Mouse (Mus musculus) erythroblast, embryonic 14.5 days (primary cell): Measurements from ENCODE around the gene Sorbs1. TPM values are rescaled to one million over a fixed set of nuclear protein-coding genes. Genes with fewer than 3 reads are reported as not detected.
A peak's percentile ranks its signal among the peaks of the same experiment; 100 is the strongest.

Experiments
- H3K27me3 ChIP-seq: 2 replicates; pipeline ENCODE4 v1.6.1; 2012; ENCODE audit warnings: inconsistent platforms; ENCODE audit not compliant: control insufficient read depth
- H3K36me3 ChIP-seq: 2 replicates; pipeline ENCODE4 v1.6.1; 2012; ENCODE audit warnings: mild to moderate bottlenecking, inconsistent platforms; ENCODE audit not compliant: control insufficient read depth
- H3K4me1 ChIP-seq: 2 replicates; pipeline ENCODE4 v1.6.1; 2012; ENCODE audit warnings: inconsistent platforms; ENCODE audit not compliant: control insufficient read depth
- H3K4me3 ChIP-seq: replicated peaks from 2 replicates; pipeline ENCODE3; 2012; ENCODE audit warnings: moderate library complexity, mild to moderate bottlenecking, inconsistent platforms
- H3K9me3 ChIP-seq: 2 replicates; pipeline ENCODE4 v1.6.1; 2012; ENCODE audit warnings: low read length, inconsistent platforms, mixed read lengths; ENCODE audit not compliant: control insufficient read depth
- GATA1 ChIP-seq: IDR thresholded peaks from 2 replicates; pipeline ENCODE4 v1.6.1; 2012; ENCODE audit warnings: low read length, inconsistent platforms, mixed read lengths
- TAL1 ChIP-seq: IDR thresholded peaks from 3 replicates; pipeline ENCODE4 v1.6.1; 2012; ENCODE audit warnings: low read length, inconsistent platforms, mixed read lengths
- polyA plus RNA-seq: library from polyadenylated mRNA; stranded (reverse); fragments of >175 nt; gene quantifications from 2 replicates; pipeline ENCODE4 v1.2.3, GENCODE M21; 2012

Gene Sorbs1
- polyA plus RNA-seq, 1 experiment = 2.4 TPM

- peaks cover 11% of the 10 kb centered on the region for H3K27me3 ChIP-seq
- H3K4me3 ChIP-seq = no peak overlapping the region
- no peaks in the 10 kb centered on the region for H3K36me3 ChIP-seq
- no peak for TF ChIP-seq GATA1
- TF ChIP-seq TAL1 = no peak
- H3K4me1 ChIP-seq = no peaks in the 10 kb centered on the region
- peaks cover 3% of the 10 kb centered on the region; the same call in 1 of the 2 replicates for H3K9me3 ChIP-seq
Measured at GRCm38 (mm10) chr19:40277494-40277893, 236.1 kb downstream of the Sorbs1 start.

- Histone ChIP-seq H3K27me3 (peaks cover 28% of the 10 kb centered on the region), H3K4me3 (no peak overlapping the region), H3K36me3 (no peaks in the 10 kb centered on the region), H3K9me3 (no peaks in the 10 kb centered on the region; the same call in 1 of the 2 replicates), H3K4me1 (peaks cover 16% of the 10 kb centered on the region)
- no peak for TF ChIP-seq GATA1
Measured at GRCm38 (mm10) chr19:40275401-40276188, 238.0 kb downstream of the Sorbs1 start.

GRCm38 (mm10) chr19:40272674-40273073, 240.9 kb downstream of the Sorbs1 start:
- Histone ChIP-seq H3K27me3 (peaks cover 28% of the 10 kb centered on the region), H3K9me3 (no peaks in the 10 kb centered on the region; the same call in 1 of the 2 replicates), H3K36me3 (peaks cover 3% of the 10 kb centered on the region), H3K4me1 (peaks cover 38% of the 10 kb centered on the region), H3K4me3 (no peak overlapping the region)
- TF ChIP-seq GATA1 = no peak

DNA sequence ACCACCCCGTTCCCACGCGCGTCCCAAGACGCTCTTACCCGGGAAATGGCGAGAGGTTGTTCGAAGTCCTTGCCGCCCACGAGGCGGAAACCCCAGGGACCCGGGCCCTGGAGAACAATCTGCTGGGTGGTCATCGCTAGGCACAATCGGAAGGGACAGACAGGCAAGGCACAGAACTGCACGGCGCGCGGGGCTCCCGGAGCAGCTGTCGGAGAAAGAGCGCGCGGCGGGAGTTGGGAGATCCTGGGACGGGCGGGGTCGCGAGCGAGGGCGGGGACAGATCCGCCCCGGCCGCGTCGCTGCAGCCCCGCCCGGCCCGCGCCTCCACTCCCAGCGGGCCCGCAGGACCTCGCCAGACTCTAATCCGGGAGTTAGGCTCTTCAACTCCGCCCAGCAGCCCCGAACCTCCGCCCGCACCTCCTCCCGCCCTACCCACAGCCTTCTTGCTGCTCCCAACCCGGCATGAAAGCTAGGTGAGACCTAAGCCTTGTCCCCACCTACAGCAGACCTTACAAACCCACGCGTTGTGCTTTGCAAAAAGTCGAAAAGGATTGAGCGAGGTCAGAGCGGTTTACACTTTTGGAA, 242.2 kb downstream of the Sorbs1 start, which contains the start of gene Pdlim1:
Gene Pdlim1 (minus strand): TSS at position 535 of the 585 bp plus-strand sequence.
- Histone ChIP-seq H3K4me3 (peak within 1 kb of the TSS; percentile 83), H3K9me3 (no peaks in the 10 kb centered on the region; the same call in 1 of the 2 replicates), H3K4me1 (peaks cover 46% of the 10 kb centered on the region), H3K36me3 (peaks cover 5% of the 10 kb centered on the region), H3K27me3 (peaks cover 28% of the 10 kb centered on the region)
- TF ChIP-seq TAL1 = no peak
- no peak for TF ChIP-seq GATA1

- peaks cover 5% of the 10 kb centered on the region for H3K36me3 ChIP-seq
- H3K9me3 ChIP-seq = no peaks in the 10 kb centered on the region
- peaks cover 46% of the 10 kb centered on the region for H3K4me1 ChIP-seq
- peaks cover 28% of the 10 kb centered on the region for H3K27me3 ChIP-seq
- TF ChIP-seq TAL1 (no peak), GATA1 (no peak)
- peak overlapping the region; percentile 83 for H3K4me3 ChIP-seq
Measured at GRCm38 (mm10) chr19:40270351-40271307, 242.9 kb downstream of the Sorbs1 start.

- peak overlapping the region; percentile 20 for H3K4me3 ChIP-seq
- H3K9me3 ChIP-seq = no peaks in the 10 kb centered on the region
- peaks cover 28% of the 10 kb centered on the region for H3K27me3 ChIP-seq
- H3K4me1 ChIP-seq = peaks cover 47% of the 10 kb centered on the region
- no peak for TF ChIP-seq GATA1
- no peak for TF ChIP-seq TAL1
- peaks cover 10% of the 10 kb centered on the region for H3K36me3 ChIP-seq
Measured at GRCm38 (mm10) chr19:40269526-40269925, 244.1 kb downstream of the Sorbs1 start.

DNA sequence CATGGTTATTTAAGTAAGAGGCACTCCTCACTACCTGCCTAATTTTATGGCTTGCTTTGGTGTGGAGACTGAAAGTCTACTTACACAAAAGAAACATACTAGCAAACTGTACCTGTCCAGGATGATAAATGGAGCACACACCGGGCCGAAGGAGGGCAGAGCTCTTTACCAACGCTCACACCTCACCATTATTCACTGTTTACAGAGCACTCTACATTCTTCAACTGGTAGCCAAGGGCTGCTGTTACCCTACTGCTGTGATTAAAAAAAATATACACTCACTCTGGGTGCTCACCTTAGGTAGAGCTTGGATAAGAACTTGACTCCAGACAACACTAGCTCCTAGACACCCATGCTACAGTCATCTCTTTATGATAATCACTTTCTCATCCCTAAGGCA, 245.1 kb downstream of the Sorbs1 start:
- Histone ChIP-seq H3K27me3 (peaks cover 26% of the 10 kb centered on the region), H3K4me3 (no peak overlapping the region), H3K9me3 (no peaks in the 10 kb centered on the region), H3K4me1 (peaks cover 47% of the 10 kb centered on the region), H3K36me3 (peaks cover 10% of the 10 kb centered on the region)
- no peak for TF ChIP-seq GATA1
- TF ChIP-seq TAL1 = no peak

DNA sequence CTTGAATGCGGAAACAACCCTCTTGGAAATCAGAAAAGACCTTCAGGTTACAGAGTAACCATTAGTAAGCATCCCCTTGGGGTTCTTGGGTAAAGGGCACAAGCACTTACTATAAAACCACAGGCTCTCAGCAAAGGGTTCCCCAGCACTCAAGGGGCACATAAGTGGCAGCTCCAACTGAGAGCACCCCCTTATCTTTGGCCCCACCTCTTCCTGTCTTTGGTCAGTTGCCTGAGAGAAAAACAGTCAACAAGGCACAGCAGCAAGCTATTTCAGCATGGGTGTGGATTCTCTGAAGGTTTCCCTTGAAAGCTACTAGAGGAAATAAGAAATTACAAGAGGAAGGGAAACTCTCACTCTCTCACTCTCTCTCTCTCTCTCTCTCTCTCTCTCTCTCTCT, 246.2 kb downstream of the Sorbs1 start:
- Histone ChIP-seq H3K36me3 (peaks cover 10% of the 10 kb centered on the region), H3K4me1 (peaks cover 47% of the 10 kb centered on the region), H3K9me3 (no peaks in the 10 kb centered on the region), H3K27me3 (peaks cover 17% of the 10 kb centered on the region), H3K4me3 (no peak overlapping the region)
- TF ChIP-seq GATA1 (no peak), TAL1 (no peak)
